Mouse (Mus musculus): ENCODE measurements around the gene Tcf23. TPM values are rescaled to one million over a fixed set of nuclear protein-coding genes. Genes with fewer than 3 reads are reported as not detected.

The Tcf23 gene
- polyA plus RNA-seq (2017; shearing (Covaris generic)): not detected

GRCm38 (mm10) chr5:30968416-30968815 lies at the start of gene Tcf23:
Gene Tcf23, plus strand, starts transcription at chr5:30968662.

GRCm38 (mm10) chr5:30921256-30922033 lies 47.0 kb upstream of the Tcf23 start, which contains the start of gene Khk:
Gene Khk, plus strand, starts transcription at chr5:30921431.

GRCm38 (mm10) chr5:30944956-30945781 lies 23.3 kb upstream of the Tcf23 start, which contains the start of gene Cgref1:
Gene Cgref1, minus strand, starts transcription at chr5:30945591.

GRCm38 (mm10) chr5:30959966-30960501 lies 8.4 kb upstream of the Tcf23 start, which contains the start of gene Preb:
Gene Preb, minus strand, starts transcription at chr5:30960361.

Other genes with a start within 250 kb of the Tcf23 start
- gene Mapre3, start 154.0 kb upstream of the Tcf23 start, polyA plus RNA-seq (2017; shearing (Covaris generic)): 10 to 100 TPM in 1 of 2 experiments, 1 to 10 TPM in 1; 6.2 to 12.6 TPM
- gene Tmem214, start 100.7 kb upstream of the Tcf23 start, polyA plus RNA-seq (2017; shearing (Covaris generic)): 10 to 100 TPM; 57.3 to 93.7 TPM
- gene Agbl5, start 80.0 kb upstream of the Tcf23 start, polyA plus RNA-seq (2017; shearing (Covaris generic)): 10 to 100 TPM; 12.0 to 16.1 TPM
- gene Ost4, start 60.9 kb upstream of the Tcf23 start, polyA plus RNA-seq (2017; shearing (Covaris generic)): 100 to 1,000 TPM; 284 to 306 TPM
- 1 to 10 TPM; 1.4 to 5.3 TPM for gene Emilin1, start 55.3 kb upstream of the Tcf23 start, polyA plus RNA-seq (2017; shearing (Covaris generic))
- gene Khk, start 47.2 kb upstream of the Tcf23 start, polyA plus RNA-seq (2017; shearing (Covaris generic)): 10 to 100 TPM; 18.1 to 36.3 TPM
- gene Cgref1, start 23.1 kb upstream of the Tcf23 start, polyA plus RNA-seq (2017; shearing (Covaris generic)): under 1 TPM in 1 of 2 experiments, not detected in 1; 0.22 TPM
- 100 to 1,000 TPM; 191 to 210 TPM for gene Preb, start 8.3 kb upstream of the Tcf23 start, polyA plus RNA-seq (2017; shearing (Covaris generic))
- 100 to 1,000 TPM in 1 of 2 experiments, 10 to 100 TPM in 1; 82.7 to 103 TPM for gene Atraid, start 79.7 kb downstream of the Tcf23 start, polyA plus RNA-seq (2017; shearing (Covaris generic))
- gene Slc5a6, start 80.3 kb downstream of the Tcf23 start, polyA plus RNA-seq (2017; shearing (Covaris generic)): 10 to 100 TPM in 1 of 2 experiments, 1 to 10 TPM in 1; 7.0 to 10.5 TPM
- gene Cad, start 86.1 kb downstream of the Tcf23 start, polyA plus RNA-seq (2017; shearing (Covaris generic)): 10 to 100 TPM; 21.6 to 30.3 TPM
- gene Dnajc5g, start 137.6 kb downstream of the Tcf23 start, polyA plus RNA-seq (2017; shearing (Covaris generic)): not detected
- 1 to 10 TPM in 1 of 2 experiments, under 1 TPM in 1; 0.29 to 2.5 TPM for gene Slc30a3, start 139.6 kb downstream of the Tcf23 start, polyA plus RNA-seq (2017; shearing (Covaris generic))
- gene Trim54, start 148.1 kb downstream of the Tcf23 start, polyA plus RNA-seq (2017; shearing (Covaris generic)): not detected
- not detected for gene Ucn, start 170.2 kb downstream of the Tcf23 start, polyA plus RNA-seq (2017; shearing (Covaris generic))
- gene Mpv17, start 185.6 kb downstream of the Tcf23 start, polyA plus RNA-seq (2017; shearing (Covaris generic)): 10 to 100 TPM; 38.8 to 51.5 TPM
- 1 to 10 TPM; 1.7 to 2.4 TPM for gene Gm29609, start 211.2 kb downstream of the Tcf23 start, polyA plus RNA-seq (2017; shearing (Covaris generic))
- gene Gtf3c2, start 211.5 kb downstream of the Tcf23 start, polyA plus RNA-seq (2017; shearing (Covaris generic)): 10 to 100 TPM; 73.6 to 89.2 TPM
- 100 to 1,000 TPM; 120 to 152 TPM for gene Snx17, start 224.6 kb downstream of the Tcf23 start, polyA plus RNA-seq (2017; shearing (Covaris generic))
- gene Eif2b4, start 224.8 kb downstream of the Tcf23 start, polyA plus RNA-seq (2017; shearing (Covaris generic)): 10 to 100 TPM; 71.7 to 76.4 TPM
- 10 to 100 TPM; 25.1 to 30.7 TPM for gene Zfp513, start 233.6 kb downstream of the Tcf23 start, polyA plus RNA-seq (2017; shearing (Covaris generic))